15 mouse cellular contexts compared by ENCODE assay signal in genomic region chr1:47448737-47449489, GRCm38 (mm10).
"Had no signal": no experiment of that assay in that cellular context is flagged by ENCODE, and none has a peak within 500 bp of the region (broad histone marks: within the 10 kb centered on the region; RNA-seq: fewer than 3 reads in every experiment).

No protein-coding gene starts in this region.

- H3K9me3 ChIP-seq: intestine, embryonic 15.5 days; limb, embryonic 15.5 days; liver, embryonic 13.5 days; lung, embryonic 15.5 days; megakaryocyte, embryonic 14.5 days; stomach, embryonic 15.5 days had no signal

- H3K27ac ChIP-seq: intestine, embryonic 15.5 days; left cerebral cortex, adult 2 months; limb, embryonic 15.5 days; liver, embryonic 13.5 days; lung, embryonic 15.5 days; macrophage; stomach, embryonic 15.5 days had no signal

- H3K4me3 ChIP-seq: intestine, embryonic 15.5 days; left cerebral cortex, adult 2 months; limb, embryonic 15.5 days; liver, embryonic 13.5 days; lung, embryonic 15.5 days; megakaryocyte, embryonic 14.5 days; stomach, embryonic 15.5 days had no signal

- H3K4me1 ChIP-seq: intestine, embryonic 15.5 days; limb, embryonic 15.5 days; liver, embryonic 13.5 days; lung, embryonic 15.5 days; megakaryocyte, embryonic 14.5 days; stomach, embryonic 15.5 days had no signal

- H3K4me2 ChIP-seq: intestine, embryonic 15.5 days; limb, embryonic 15.5 days; liver, embryonic 13.5 days; lung, embryonic 15.5 days; stomach, embryonic 15.5 days had no signal

- DNase-seq: kidney, adult 18-20 months; kidney, postnatal 10 days; liver, embryonic 13.5 days; liver, postnatal 0 days; lung, postnatal 14 days; right cerebral cortex, postnatal 14 days; thymus, adult 2 months; thymus, postnatal 25 days had no signal

- H3K36me3 ChIP-seq: intestine, embryonic 15.5 days; limb, embryonic 15.5 days; liver, embryonic 13.5 days; lung, embryonic 15.5 days; stomach, embryonic 15.5 days had no signal

- ATAC-seq: intestine, embryonic 15.5 days; liver, postnatal 0 days had no signal

- H3K9ac ChIP-seq: intestine, embryonic 15.5 days; limb, embryonic 15.5 days; liver, embryonic 13.5 days; liver, postnatal 0 days; lung, embryonic 15.5 days; stomach, embryonic 15.5 days had no signal

- H3K27me3 ChIP-seq: intestine, embryonic 15.5 days; limb, embryonic 15.5 days; liver, embryonic 13.5 days; lung, embryonic 15.5 days; megakaryocyte, embryonic 14.5 days; stomach, embryonic 15.5 days had no signal
